Mouse (Mus musculus): ENCODE results near the gene Gm11060. TPM values are rescaled to one million over a fixed set of nuclear protein-coding genes. Genes with fewer than 3 reads are reported as not detected.

The Gm11060 gene
- total and polyA plus RNA-seq, 3 experiments = not detected

- Histone ChIP-seq H3K27me3 (replicated peaks) (peaks cover 3% of the 10 kb centered on the region), H3K4me3 (replicated peaks in 1 of 3; ENCODE audit: low read depth in 2 of 3, low read length in 2 of 3, poor library complexity in 1 of 3) (no peak overlapping the region), H3K9ac (ENCODE audit: insufficient read depth, low read depth) (no peak overlapping the region), H3K36me3 (replicated peaks in 1 of 2; ENCODE audit: control insufficient read depth in 1 of 2, insufficient read depth in 1 of 2, low read length in 1 of 2) (no peaks in the 10 kb centered on the region), H3K79me2 (replicated peaks; ENCODE audit: control insufficient read depth, extremely low read depth, insufficient read depth, poor library complexity, severe bottlenecking) (no peaks in the 10 kb centered on the region), H3K9me3 (replicated peaks; ENCODE audit: low read length) (no peaks in the 10 kb centered on the region), H3K27ac (ENCODE audit: insufficient read depth, low read depth) (no peak overlapping the region), H3K4me2 (ENCODE audit: insufficient read depth, low read depth, poor library complexity, severe bottlenecking) (no peak overlapping the region), H3K4me1 (ENCODE audit: control insufficient read depth in 1 of 2, insufficient read depth in 2 of 2) (no peaks in the 10 kb centered on the region)
- in situ Hi-C loops (cut with MboI; ENCODE audit: low pct_ligation_motif_present, low pct_unique_long_range_greater_than_20kb, low sequenced_read_pairs) = no loop called here
- DNase-seq (ENCODE audit: extremely low read depth) = no peak
- dilution Hi-C loops (cut with MboI; ENCODE audit: extremely low pct_ligation_motif_present, extremely low pct_unique_long_range_greater_than_20kb, low sequenced_read_pairs) = no loop called here
- TF ChIP-seq POLR2AphosphoS2 (IDR thresholded peaks at IDR 0.05; ENCODE audit: low read depth, low read length) (no peak), ZNF384 (IDR thresholded peaks at IDR 0.05; ENCODE audit: low read depth, low read length) (no peak), E2F4 (IDR thresholded peaks at IDR 0.05; ENCODE audit: insufficient replicate concordance, low read depth, low read length) (no peak), PAX5 (IDR thresholded peaks at IDR 0.05; ENCODE audit: low read length) (no peak), RAD21 (IDR thresholded peaks at IDR 0.05; ENCODE audit: low read depth, low read length) (no peak), ZKSCAN1 (IDR thresholded peaks at IDR 0.05; ENCODE audit: borderline replicate concordance, low read depth, low read length) (no peak), CHD1 (IDR thresholded peaks at IDR 0.05; ENCODE audit: low read depth, low read length) (no peak), MEF2A (IDR thresholded peaks at IDR 0.05; ENCODE audit: borderline replicate concordance, low read depth, low read length) (no peak), IRF4 (IDR thresholded peaks at IDR 0.05; ENCODE audit: low read depth, low read length) (no peak), POLR2A (IDR thresholded peaks at IDR 0.05; ENCODE audit: low read depth, low read length) (no peak), CTCF (conservative IDR thresholded peaks at IDR 0.05 in 1 of 2, IDR thresholded peaks at IDR 0.05 in 1 of 2; ENCODE audit: low read depth in 2 of 2, low read length in 2 of 2) (no peak), MAX (IDR thresholded peaks at IDR 0.05; ENCODE audit: low read length) (no peak)
Measured at GRCm38 (mm10) chr2:105134296-105134695, 42.5 kb downstream of the Gm11060 start.

- Histone ChIP-seq H3K27me3 (replicated peaks) (peaks cover 3% of the 10 kb centered on the region), H3K4me1 (ENCODE audit: control insufficient read depth in 1 of 2, insufficient read depth in 2 of 2) (no peaks in the 10 kb centered on the region), H3K4me3 (replicated peaks in 1 of 3; ENCODE audit: low read depth in 2 of 3, low read length in 2 of 3, poor library complexity in 1 of 3) (no peak overlapping the region), H3K79me2 (replicated peaks; ENCODE audit: control insufficient read depth, extremely low read depth, insufficient read depth, poor library complexity, severe bottlenecking) (no peaks in the 10 kb centered on the region), H3K9ac (ENCODE audit: insufficient read depth, low read depth) (no peak overlapping the region), H3K36me3 (replicated peaks in 1 of 2; ENCODE audit: control insufficient read depth in 1 of 2, insufficient read depth in 1 of 2, low read length in 1 of 2) (no peaks in the 10 kb centered on the region), H3K27ac (ENCODE audit: insufficient read depth, low read depth) (no peak overlapping the region), H3K9me3 (replicated peaks; ENCODE audit: low read length) (no peaks in the 10 kb centered on the region), H3K4me2 (ENCODE audit: insufficient read depth, low read depth, poor library complexity, severe bottlenecking) (no peak overlapping the region)
- in situ Hi-C loops (cut with MboI; ENCODE audit: low pct_ligation_motif_present, low pct_unique_long_range_greater_than_20kb, low sequenced_read_pairs) = no loop called here
- dilution Hi-C loops (cut with MboI; ENCODE audit: extremely low pct_ligation_motif_present, extremely low pct_unique_long_range_greater_than_20kb, low sequenced_read_pairs) = no loop called here
- no peak for DNase-seq (ENCODE audit: extremely low read depth)
- no peak for TF ChIP-seq MYC (IDR thresholded peaks at IDR 0.05; ENCODE audit: low read depth, low read length)
Measured at GRCm38 (mm10) chr2:105139471-105139870, 47.7 kb downstream of the Gm11060 start.

GRCm38 (mm10) chr2:105141371-105141770 lies 49.6 kb downstream of the Gm11060 start:
- H3K9me3 ChIP-seq (replicated peaks; ENCODE audit: low read length) = no peaks in the 10 kb centered on the region
- in situ Hi-C loops (cut with MboI; ENCODE audit: low pct_ligation_motif_present, low pct_unique_long_range_greater_than_20kb, low sequenced_read_pairs) (no loop called here), dilution Hi-C loops (cut with MboI; ENCODE audit: extremely low pct_ligation_motif_present, extremely low pct_unique_long_range_greater_than_20kb, low sequenced_read_pairs) (no loop called here)
- H3K4me3 ChIP-seq (replicated peaks in 1 of 3; ENCODE audit: low read depth in 2 of 3, low read length in 2 of 3, poor library complexity in 1 of 3) = no peak overlapping the region
- no peak overlapping the region for H3K9ac ChIP-seq (ENCODE audit: insufficient read depth, low read depth)
- no peak overlapping the region for H3K4me2 ChIP-seq (ENCODE audit: insufficient read depth, low read depth, poor library complexity, severe bottlenecking)
- no peaks in the 10 kb centered on the region for H3K4me1 ChIP-seq (ENCODE audit: control insufficient read depth in 1 of 2, insufficient read depth in 2 of 2)
- TF ChIP-seq ZMIZ1 (IDR thresholded peaks at IDR 0.05; ENCODE audit: low read depth, low read length) = no peak
- TF ChIP-seq CHD1 (IDR thresholded peaks at IDR 0.05; ENCODE audit: low read depth, low read length) = no peak
- TF ChIP-seq MAZ (IDR thresholded peaks at IDR 0.05; ENCODE audit: low read depth, low read length) = no peak
- TF ChIP-seq TCF12 (IDR thresholded peaks at IDR 0.05; ENCODE audit: low read depth, low read length) = no peak
- no peak for TF ChIP-seq MEF2A (IDR thresholded peaks at IDR 0.05; ENCODE audit: borderline replicate concordance, low read depth, low read length)
- no peak for TF ChIP-seq KAT2A (IDR thresholded peaks at IDR 0.05; ENCODE audit: insufficient replicate concordance, low read length)
- no peak for TF ChIP-seq JUN (IDR thresholded peaks at IDR 0.05; ENCODE audit: insufficient read depth, low read depth, low read length)
- no peak for TF ChIP-seq MAFK (IDR thresholded peaks at IDR 0.05; ENCODE audit: insufficient replicate concordance, low read length)
- TF ChIP-seq ELF1 (IDR thresholded peaks at IDR 0.05; ENCODE audit: low read depth, low read length) = no peak
- TF ChIP-seq E2F4 (IDR thresholded peaks at IDR 0.05; ENCODE audit: insufficient replicate concordance, low read depth, low read length) = no peak
- TF ChIP-seq NELFE (IDR thresholded peaks at IDR 0.05; ENCODE audit: low read depth, low read length) = no peak
- TF ChIP-seq MXI1 (IDR thresholded peaks at IDR 0.05; ENCODE audit: low read depth, low read length) = no peak
- H3K36me3 ChIP-seq (replicated peaks in 1 of 2; ENCODE audit: control insufficient read depth in 1 of 2, insufficient read depth in 1 of 2, low read length in 1 of 2) = no peaks in the 10 kb centered on the region
- no peak for DNase-seq (ENCODE audit: extremely low read depth)
- H3K27me3 ChIP-seq (replicated peaks) = no peaks in the 10 kb centered on the region
- H3K79me2 ChIP-seq (replicated peaks; ENCODE audit: control insufficient read depth, extremely low read depth, insufficient read depth, poor library complexity, severe bottlenecking) = no peaks in the 10 kb centered on the region
- no peak overlapping the region for H3K27ac ChIP-seq (ENCODE audit: insufficient read depth, low read depth)

All from CH12.LX (cell line).